Comparison of ENCODE assay signal across 8 mouse cellular contexts in genomic region chr11:30268648-30269375, GRCm38 (mm10). TPM values are rescaled to one million over a fixed set of nuclear protein-coding genes. Genes with fewer than 3 reads are reported as not detected.
A peak's percentile ranks its signal among the peaks of the same experiment; 100 is the strongest.
DNase-seq lines count a peak whose midpoint lies in the region; ATAC-seq and TF ChIP-seq lines count a peak whose summit lies in the region.

No protein-coding gene starts in this region.

- ATAC-seq in embryonic facial prominence, embryonic 15.5 days (ENCODE audit: insufficient number of reproducible peaks, low FRiP score, low TSS enrichment, low read depth) = no peak
- ATAC-seq in hindbrain, postnatal 0 days = peak; percentile 36
- no peak for ATAC-seq in liver, embryonic 15.5 days (ENCODE audit: insufficient read depth)
- ATAC-seq in stomach, embryonic 15.5 days (ENCODE audit: insufficient read depth, low FRiP score, low read depth) = peak; percentile 8; the same call in 1 of the 2 replicates

- H3K36me3 ChIP-seq in embryonic facial prominence, embryonic 15.5 days = no peaks in the 10 kb centered on the region
- no peaks in the 10 kb centered on the region for H3K36me3 ChIP-seq in hindbrain, postnatal 0 days (ENCODE audit: insufficient read depth, low read length)
- no peaks in the 10 kb centered on the region for H3K36me3 ChIP-seq in liver, embryonic 15.5 days (replicated peaks)
- H3K36me3 ChIP-seq in stomach, embryonic 15.5 days = no peaks in the 10 kb centered on the region

- no peaks in the 10 kb centered on the region for H3K27me3 ChIP-seq in embryonic facial prominence, embryonic 15.5 days
- no peaks in the 10 kb centered on the region for H3K27me3 ChIP-seq in hindbrain, postnatal 0 days (ENCODE audit: insufficient read depth, low read length)
- peaks cover 49% of the 10 kb centered on the region for H3K27me3 ChIP-seq in liver, embryonic 15.5 days
- H3K27me3 ChIP-seq in stomach, embryonic 15.5 days (replicated peaks) = no peaks in the 10 kb centered on the region

- TF ChIP-seq CTCF in hindbrain, postnatal 0 days (IDR thresholded peaks at IDR 0.05; ENCODE audit: low read depth) = no peak

- peak overlapping the region; percentile 96 for H3K4me3 ChIP-seq in embryonic facial prominence, embryonic 15.5 days (replicated peaks)
- peak overlapping the region; percentile 93 for H3K4me3 ChIP-seq in hindbrain, postnatal 0 days (ENCODE audit: low read length)
- peak overlapping the region; percentile 62 for H3K4me3 ChIP-seq in liver, embryonic 15.5 days (replicated peaks)
- peak overlapping the region; percentile 87 for H3K4me3 ChIP-seq in stomach, embryonic 15.5 days (replicated peaks)

- 5% methylated on average over 15 of the region's 15 CpGs for WGBS in embryonic facial prominence, embryonic 15.5 days
- 3% methylated on average over 15 of the region's 15 CpGs for WGBS in hindbrain, postnatal 0 days
- WGBS in liver, embryonic 15.5 days (ENCODE audit: insufficient replicate concordance) = 6% methylated on average over 15 of the region's 15 CpGs
- WGBS in stomach, embryonic 15.5 days = 5% methylated on average over 15 of the region's 15 CpGs

- peak overlapping the region; percentile 80 for H3K27ac ChIP-seq in embryonic facial prominence, embryonic 15.5 days (replicated peaks)
- H3K27ac ChIP-seq in hindbrain, postnatal 0 days = peak overlapping the region; percentile 94
- H3K27ac ChIP-seq in liver, embryonic 15.5 days (replicated peaks) = no peak overlapping the region
- peak overlapping the region; percentile 80 for H3K27ac ChIP-seq in stomach, embryonic 15.5 days

- peak; percentile 29 to 49 for DNase-seq in right cerebral cortex, adult 2 months (ENCODE audit: low spot score in 2 of 2)
- no peak for DNase-seq in right cerebral cortex, postnatal 4 days
- DNase-seq in hindbrain, postnatal 0 days (ENCODE audit: low spot score) = peak; percentile 53
- no peak for DNase-seq in layer of hippocampus, postnatal 14 days (ENCODE audit: low spot score in 2 of 2)
- DNase-seq in thymus, adult 18-20 months = no peak

- H3K9me3 ChIP-seq in embryonic facial prominence, embryonic 15.5 days (replicated peaks) = no peaks in the 10 kb centered on the region
- no peaks in the 10 kb centered on the region for H3K9me3 ChIP-seq in hindbrain, postnatal 0 days (ENCODE audit: low read length)
- no peaks in the 10 kb centered on the region for H3K9me3 ChIP-seq in liver, embryonic 15.5 days (replicated peaks)
- no peaks in the 10 kb centered on the region for H3K9me3 ChIP-seq in stomach, embryonic 15.5 days

- peaks cover 15% of the 10 kb centered on the region; the same call in 1 of the 2 replicates for H3K4me1 ChIP-seq in embryonic facial prominence, embryonic 15.5 days
- H3K4me1 ChIP-seq in hindbrain, postnatal 0 days (ENCODE audit: insufficient read depth, low read length) = 0 out of 2 replicates have a peak, but pooled peaks cover 3% of the 10 kb centered on the region
- peaks cover 3% of the 10 kb centered on the region; the same call in 1 of the 2 replicates for H3K4me1 ChIP-seq in liver, embryonic 15.5 days (replicated peaks)
- peaks cover 9% of the 10 kb centered on the region for H3K4me1 ChIP-seq in stomach, embryonic 15.5 days

- H3K9ac ChIP-seq in embryonic facial prominence, embryonic 15.5 days = peak overlapping the region; percentile 45
- H3K9ac ChIP-seq in hindbrain, postnatal 0 days (replicated peaks; ENCODE audit: low read length) = peak overlapping the region; percentile 95
- H3K9ac ChIP-seq in liver, embryonic 15.5 days = no peak overlapping the region
- H3K9ac ChIP-seq in stomach, embryonic 15.5 days = peak overlapping the region; percentile 48; the same call in 1 of the 2 replicates

- H3K4me2 ChIP-seq in embryonic facial prominence, embryonic 15.5 days (replicated peaks) = peak overlapping the region; percentile 86
- H3K4me2 ChIP-seq in hindbrain, postnatal 0 days (ENCODE audit: low read depth, low read length) = peak overlapping the region; percentile 84
- H3K4me2 ChIP-seq in liver, embryonic 15.5 days = peak overlapping the region; percentile 72
- peak overlapping the region; percentile 74 for H3K4me2 ChIP-seq in stomach, embryonic 15.5 days

RNA-seq across cellular contexts. Expression of gene Sptbn1, which starts 0.8 kb away (rescaled TPM):
- polyA plus RNA-seq in embryonic facial prominence, embryonic 15.5 days (2015; fragmentation: Nextera tagmentation; extraction: Ambion mirVana) = 99.0 and 104 TPM in 2 replicates
- 247 and 255 TPM in 2 replicates for total RNA-seq in hindbrain, postnatal 0 days (2014; rRNA removed)
- 161 and 162 TPM in 2 replicates for polyA plus RNA-seq in hindbrain, postnatal 0 days (2015; fragmentation: Nextera tagmentation; extraction: Ambion mirVana)
- 16.9 and 17.1 TPM in 2 replicates for polyA plus RNA-seq in liver, embryonic 15.5 days (2015; fragmentation: Nextera tagmentation; extraction: Ambion mirVana)
- 114 and 119 TPM in 2 replicates for polyA plus RNA-seq in stomach, embryonic 15.5 days (2015; fragmentation: Nextera tagmentation; extraction: Ambion mirVana)
- total RNA-seq in layer of hippocampus, postnatal 14 days (2021) = 100 to 1,000 TPM; 675 to 713 TPM

Comparison
In these comparisons a context has a peak if more than half of its experiments do, and no peak if none do; other contexts are left out.
1. DNase-seq: peak in right cerebral cortex, adult 2 months (2 of 2) and hindbrain, postnatal 0 days (single experiment); none in right cerebral cortex, postnatal 4 days (single experiment), layer of hippocampus, postnatal 14 days (0 of 2) and thymus, adult 18-20 months (0 of 2).
2. ATAC-seq: peak in hindbrain, postnatal 0 days (single experiment) and stomach, embryonic 15.5 days (single experiment); none in embryonic facial prominence, embryonic 15.5 days (single experiment) and liver, embryonic 15.5 days (single experiment).
3. Peak in every context shown above with its lines, with median percentiles within 50 percentile points of each other: H3K4me2 ChIP-seq and H3K4me3 ChIP-seq.